Mouse (Mus musculus) layer of hippocampus, adult 9-11 months (tissue): Measurements from ENCODE around the gene Gabbr2.

Source experiments
- DNase-seq: peaks from one replicate; pipeline ENCODE4 v3.0.0; 2022

Gabbr2 gene

DNA sequence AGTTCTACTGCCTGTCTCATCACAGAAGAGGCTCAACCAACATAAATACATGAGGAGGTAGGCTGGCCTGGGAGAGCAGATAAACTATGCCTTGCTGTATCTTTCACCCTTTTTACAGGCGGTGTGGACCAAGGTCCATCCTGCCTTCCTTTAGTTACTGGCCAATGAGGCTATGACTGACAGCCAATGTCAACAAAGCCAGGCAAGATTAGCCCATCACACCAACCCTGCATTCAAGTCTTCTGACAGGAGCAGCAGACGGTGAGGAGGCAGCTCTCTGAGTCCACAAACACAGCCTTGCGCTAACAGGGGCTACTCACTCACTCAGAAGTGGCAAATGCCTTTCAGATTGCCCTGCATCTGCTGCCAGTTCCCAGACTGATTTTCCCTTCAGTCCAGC is 3.4 kb downstream of the Gabbr2 start:
- no peak for DNase-seq

DNA sequence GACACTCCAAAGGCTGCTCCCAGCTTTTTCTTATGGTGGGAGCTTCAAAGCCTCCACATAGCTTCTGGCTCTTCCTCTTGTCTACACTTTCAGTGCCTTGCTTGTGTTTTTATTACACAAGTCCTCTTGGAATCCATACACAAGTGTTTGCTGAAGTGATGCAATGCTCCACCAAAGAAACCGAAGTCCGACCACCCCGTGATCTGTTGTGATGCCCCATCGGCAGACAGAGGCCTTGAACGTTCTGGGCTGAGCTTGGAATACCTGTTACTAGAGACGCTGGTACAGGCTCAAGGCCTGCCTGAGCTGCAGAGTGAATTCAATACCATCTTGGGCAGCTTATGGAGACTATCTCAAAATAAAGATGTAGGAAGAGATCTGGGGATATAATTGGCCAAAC is 3.9 kb downstream of the Gabbr2 start:
- no peak for DNase-seq

DNA sequence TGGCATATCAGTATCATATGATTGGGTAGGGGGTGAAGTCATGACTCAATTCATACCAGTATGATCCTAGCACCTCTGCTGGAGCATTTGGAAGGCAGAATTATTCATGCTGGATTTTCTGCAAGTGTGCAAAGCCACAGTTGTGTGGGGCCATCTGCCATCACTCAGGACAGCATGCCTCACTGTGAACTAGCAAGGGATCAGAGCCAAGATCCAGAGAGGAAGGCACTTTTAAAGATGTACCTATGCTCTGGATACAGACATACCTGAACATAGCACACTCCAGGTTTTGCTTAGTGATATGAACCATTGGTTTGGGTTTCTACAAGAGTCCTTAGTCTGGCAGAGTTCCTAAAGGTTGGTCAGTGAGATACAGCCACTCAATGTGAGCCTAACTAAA is 5.6 kb downstream of the Gabbr2 start:
- no peak for DNase-seq

DNA sequence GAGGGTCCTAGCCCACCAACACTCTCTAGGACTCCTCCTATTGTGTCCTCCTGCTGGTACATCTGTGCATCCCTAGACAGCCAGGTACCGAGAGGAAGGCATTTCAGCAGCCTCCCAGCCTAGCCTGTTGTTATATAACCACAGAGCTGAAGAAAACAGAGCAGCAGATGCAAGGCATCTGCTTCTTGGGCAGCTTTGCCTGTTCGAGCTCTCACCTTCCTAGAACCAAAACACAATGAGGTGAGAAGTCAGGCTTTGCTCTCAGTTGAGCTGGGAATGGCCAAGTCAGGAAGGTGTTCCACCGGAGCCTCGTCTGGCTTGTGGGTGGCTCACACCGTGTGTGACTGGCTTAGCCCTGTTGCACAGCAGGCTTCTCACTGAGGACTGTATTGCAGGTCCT is 8.8 kb downstream of the Gabbr2 start:
- peak; percentile 44 for DNase-seq

DNA sequence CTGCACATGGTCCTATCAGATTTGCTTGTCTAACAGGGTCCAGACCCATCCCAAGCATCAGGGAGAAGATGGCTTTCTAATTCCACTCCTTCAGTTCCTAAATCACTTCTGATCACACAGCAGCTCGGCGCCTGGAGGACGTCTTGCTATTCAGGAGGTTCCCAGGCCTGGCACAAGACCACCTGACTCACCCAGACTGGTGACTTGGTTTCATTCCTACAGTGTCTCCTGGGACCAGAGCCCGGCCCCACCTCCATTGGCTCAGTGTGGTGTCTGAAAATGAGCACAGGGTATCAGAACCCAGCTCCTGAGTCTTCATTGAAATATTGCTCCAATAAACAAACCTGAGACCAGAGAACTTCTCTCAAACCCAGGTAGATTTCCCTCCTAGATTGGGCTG is 9.6 kb downstream of the Gabbr2 start:
- no peak for DNase-seq

- no peak for DNase-seq
These were observed 13.3 kb downstream of the Gabbr2 start for GRCm38 (mm10) chr4:46978371-46978770.

- no peak for DNase-seq
These were observed 14.5 kb downstream of the Gabbr2 start for GRCm38 (mm10) chr4:46977161-46977560.

- DNase-seq: peak; percentile 52
These were observed 15.0 kb downstream of the Gabbr2 start for GRCm38 (mm10) chr4:46976671-46977071.

- DNase-seq: no peak
These were observed 18.4 kb downstream of the Gabbr2 start for GRCm38 (mm10) chr4:46973322-46973721.

GRCm38 (mm10) chr4:46967981-46968380 is 23.7 kb downstream of the Gabbr2 start:
- no peak for DNase-seq

GRCm38 (mm10) chr4:46966551-46966950 is 25.1 kb downstream of the Gabbr2 start:
- no peak for DNase-seq

- no peak for DNase-seq
These were observed 30.3 kb downstream of the Gabbr2 start for GRCm38 (mm10) chr4:46961403-46961802.

- no peak for DNase-seq
These were observed 31.5 kb downstream of the Gabbr2 start for GRCm38 (mm10) chr4:46960208-46960607.

DNA sequence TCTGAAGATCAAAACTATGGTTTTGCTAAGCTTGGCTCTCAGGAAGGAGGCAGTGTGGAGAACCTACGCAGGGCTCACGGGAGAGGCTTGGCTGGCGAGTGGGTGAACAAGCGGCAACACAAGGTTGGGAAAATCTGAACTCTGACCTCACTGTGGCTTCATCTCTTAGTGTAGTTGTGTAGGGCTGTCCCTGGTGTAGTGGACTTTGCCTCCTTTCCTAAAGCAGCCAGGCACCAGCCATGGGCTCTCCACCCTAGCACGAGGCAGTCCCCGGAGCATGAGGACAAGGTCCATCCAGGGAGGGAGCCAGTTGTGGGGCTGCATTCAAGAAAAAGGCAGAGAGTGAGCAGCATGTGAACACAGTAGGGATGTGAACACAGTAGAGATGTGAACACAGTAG is 31.9 kb downstream of the Gabbr2 start:
- DNase-seq: no peak

DNA sequence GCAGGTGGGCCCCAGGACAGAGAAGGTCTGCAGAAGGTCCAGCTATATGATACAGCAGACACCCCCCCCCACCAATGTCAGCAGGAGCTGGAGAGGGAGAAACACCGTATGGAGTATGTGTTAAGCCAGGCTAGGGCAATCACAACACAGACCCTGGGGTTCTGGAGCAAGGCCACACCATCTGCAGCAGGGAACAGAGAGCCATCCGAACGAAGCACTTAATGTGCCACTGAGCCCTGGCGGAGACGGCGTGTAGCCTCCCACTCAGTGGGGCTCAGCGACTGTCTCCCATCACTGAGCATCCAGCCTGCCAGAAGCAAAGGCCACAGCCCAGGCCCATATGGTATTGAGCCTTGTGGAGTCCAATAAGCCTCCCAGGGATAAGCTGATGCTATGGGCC is 33.7 kb downstream of the Gabbr2 start:
- peak; percentile 73 for DNase-seq

GRCm38 (mm10) chr4:46956966-46957365 is 34.7 kb downstream of the Gabbr2 start:
- DNase-seq: no peak

DNA sequence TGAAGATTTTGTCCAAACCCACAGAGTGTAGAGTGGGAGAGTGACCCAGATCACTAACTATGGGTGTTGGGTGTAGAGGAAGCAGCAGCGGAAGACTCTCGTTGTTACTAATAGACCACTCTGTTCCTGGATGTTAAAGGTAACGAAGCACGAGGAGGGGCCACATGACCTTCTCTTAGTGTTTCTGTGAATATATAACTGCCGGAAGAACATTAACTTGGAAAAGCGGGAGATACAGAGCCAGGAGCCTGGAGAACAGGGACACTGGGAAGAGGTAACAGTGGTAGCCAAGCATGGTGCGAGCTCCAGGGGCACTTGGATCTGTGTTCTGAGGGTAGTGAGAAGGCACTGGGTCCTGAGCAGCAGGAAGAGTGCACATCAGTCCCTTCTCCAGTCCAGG is 38.7 kb downstream of the Gabbr2 start:
- DNase-seq: no peak

GRCm38 (mm10) chr4:46952562-46952961 is 39.1 kb downstream of the Gabbr2 start:
- no peak for DNase-seq

DNA sequence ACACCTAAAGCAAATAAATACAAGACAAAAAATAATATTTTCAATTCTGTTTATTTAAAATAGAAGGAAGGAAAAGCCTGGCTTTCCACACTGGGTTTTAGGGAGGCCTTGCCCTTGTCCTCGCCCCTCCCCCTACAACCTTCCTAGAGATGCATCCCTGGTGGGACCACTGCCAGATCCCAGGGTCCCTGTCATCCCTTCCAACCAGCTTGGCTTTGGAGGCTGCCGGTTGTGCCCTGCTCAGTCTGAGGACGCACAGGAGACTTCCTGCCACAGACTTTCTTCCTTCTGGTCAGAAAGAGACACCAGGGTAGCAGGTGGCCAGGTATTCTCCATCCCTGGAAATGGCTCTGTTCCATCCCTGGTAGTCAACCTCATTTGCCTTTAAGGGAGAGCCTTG is 57.4 kb downstream of the Gabbr2 start:
- no peak for DNase-seq

- DNase-seq: no peak
These were observed 58.1 kb downstream of the Gabbr2 start for GRCm38 (mm10) chr4:46933590-46933989.

- no peak for DNase-seq
These were observed 59.8 kb downstream of the Gabbr2 start for GRCm38 (mm10) chr4:46931706-46932397.

GRCm38 (mm10) chr4:46928112-46928511 is 63.6 kb downstream of the Gabbr2 start:
- peak; percentile 45 for DNase-seq

DNA sequence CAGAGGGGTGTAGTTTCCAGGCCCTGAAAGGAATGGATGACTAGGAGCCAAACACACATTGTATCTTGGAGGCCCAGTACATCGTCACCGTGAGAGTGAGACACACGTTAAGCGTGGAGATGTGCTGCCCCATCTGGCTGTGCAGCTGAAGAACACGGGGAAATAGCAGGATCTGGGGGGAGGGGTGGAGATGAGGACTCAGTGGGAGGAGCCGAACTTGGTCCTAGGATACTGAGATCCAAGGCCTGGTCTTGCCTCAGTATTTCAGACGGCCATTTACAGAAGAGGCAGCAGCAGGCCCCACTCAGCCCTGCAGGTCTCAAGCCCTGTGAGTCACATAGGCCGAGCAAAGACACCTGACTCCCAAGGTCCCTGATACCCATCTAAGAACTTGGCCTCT is 72.5 kb downstream of the Gabbr2 start:
- peak; percentile 47 for DNase-seq

- DNase-seq: no peak
These were observed 74.9 kb downstream of the Gabbr2 start for GRCm38 (mm10) chr4:46916786-46917185.

- no peak for DNase-seq
These were observed 75.7 kb downstream of the Gabbr2 start for GRCm38 (mm10) chr4:46915934-46916333.
